Mouse (Mus musculus) myocyte (in vitro differentiated cells): ENCODE measurements around the gene Hip1.
A peak's percentile ranks its signal among the peaks of the same experiment; 100 is the strongest.

Source experiments
- E2F4 ChIP-seq: IDR thresholded peaks from one replicate; pipeline ENCODE4 v1.6.1; 2011; ENCODE audit warnings: mild to moderate bottlenecking, control low read depth, moderate library complexity; ENCODE audit not compliant: insufficient read depth
- MAX ChIP-seq: IDR thresholded peaks from one replicate; pipeline ENCODE4 v1.6.1; 2011; ENCODE audit warnings: low read depth, mild to moderate bottlenecking, control low read depth
- POLR2A ChIP-seq: IDR thresholded peaks from one replicate; pipeline ENCODE4 v1.6.1; 2011; ENCODE audit warnings: low read depth, mild to moderate bottlenecking, control low read depth, moderate library complexity; ENCODE audit not compliant: insufficient read length
- POLR2AphosphoS2 ChIP-seq: IDR thresholded peaks from one replicate; pipeline ENCODE4 v1.6.1; 2011; ENCODE audit warnings: low read depth, control low read depth; ENCODE audit not compliant: insufficient read length
- SRF ChIP-seq: IDR thresholded peaks from one replicate; pipeline ENCODE4 v1.6.1; 2011; ENCODE audit warnings: low read depth; ENCODE audit not compliant: control insufficient read depth, insufficient read length
- TCF12 ChIP-seq: IDR thresholded peaks from one replicate; pipeline ENCODE4 v1.6.1; 2011; ENCODE audit warnings: mild to moderate bottlenecking, control low read depth; ENCODE audit not compliant: poor library complexity, insufficient read depth, severe bottlenecking
- TCF3 ChIP-seq: IDR thresholded peaks from one replicate; pipeline ENCODE4 v1.6.1; 2011; ENCODE audit warnings: low read depth, control low read depth; ENCODE audit not compliant: insufficient read length
- USF1 ChIP-seq: IDR thresholded peaks from one replicate; pipeline ENCODE4 v1.6.1; 2011; ENCODE audit warnings: low read depth, mild to moderate bottlenecking, control low read depth, moderate library complexity

DNA sequence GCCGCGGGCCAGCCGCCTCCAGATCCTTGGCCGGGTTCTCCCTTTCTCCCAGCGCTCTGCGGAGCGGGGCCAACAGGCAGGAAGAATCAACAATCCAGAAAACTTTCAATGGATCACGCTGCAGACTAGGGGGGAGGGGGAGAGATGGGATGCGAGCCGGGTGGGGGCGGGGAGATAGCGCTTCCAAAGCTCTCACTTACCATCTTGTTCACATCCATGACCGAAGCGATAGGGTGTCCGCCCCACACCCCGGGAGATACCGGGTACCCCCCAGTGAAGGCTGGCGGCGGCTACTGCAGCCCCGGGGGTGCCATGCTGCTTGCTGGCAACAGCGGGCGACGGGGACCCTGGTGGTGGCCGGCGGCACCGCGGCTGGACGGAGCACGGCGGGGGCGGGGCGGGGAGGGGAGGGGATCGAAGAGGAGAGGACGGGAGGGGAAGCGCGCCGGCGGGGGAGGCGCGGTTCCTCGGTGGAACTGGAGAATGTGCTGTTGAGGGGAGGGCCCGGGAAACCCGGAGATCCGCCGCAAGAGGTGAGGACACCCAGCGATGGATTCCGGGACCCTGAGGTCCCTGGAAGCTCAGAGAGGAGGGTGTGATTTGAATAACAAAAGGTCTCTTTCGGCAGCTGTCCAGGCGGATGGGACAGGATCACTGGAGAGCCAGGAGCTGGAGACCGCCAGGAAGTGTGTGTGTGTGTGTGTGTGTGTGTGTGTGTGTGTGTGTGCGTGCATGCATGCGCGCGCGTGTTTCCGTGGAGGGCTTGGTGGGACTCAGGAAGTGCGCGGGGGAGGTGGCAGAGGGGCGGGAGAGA is 55.8 kb downstream of the Hip1 start:
- TF ChIP-seq POLR2A (peak; percentile 41), E2F4 (peak; percentile 9), POLR2AphosphoS2 (no peak), TCF12 (no peak), MAX (no peak), USF1 (no peak), TCF3 (no peak), SRF (no peak)
